Mouse (Mus musculus): ENCODE data around the gene Icam2. TPM values are rescaled to one million over a fixed set of nuclear protein-coding genes. Genes with fewer than 3 reads are reported as not detected.

Gene Icam2
- total RNA-seq, 2 experiments from 2014 or later: 4.8 to 5.6 TPM

Other genes with a start within 250 kb of the Icam2 start
- 1 to 10 TPM in 1 of 2 experiments, not detected in 1; 1.5 TPM for gene Gm10840, start 227.2 kb downstream of the Icam2 start, total RNA-seq (2021)
- 10 to 100 TPM; 79.4 to 89.1 TPM for gene Limd2, start 227.2 kb downstream of the Icam2 start, total RNA-seq (2021)
- 10 to 100 TPM; 27.5 to 28.2 TPM for gene Strada, start 185.9 kb downstream of the Icam2 start, total RNA-seq (2021)
- gene Ccdc47, start 171.7 kb downstream of the Icam2 start, total RNA-seq (2021): 10 to 100 TPM; 77.3 to 85.3 TPM
- 10 to 100 TPM; 67.9 to 72.7 TPM for gene Ddx42, start 171.1 kb downstream of the Icam2 start, total RNA-seq (2021)
- 10 to 100 TPM; 31.0 to 32.8 TPM for gene Ftsj3, start 132.0 kb downstream of the Icam2 start, total RNA-seq (2021)
- 100 to 1,000 TPM; 127 to 134 TPM for gene Psmc5, start 131.9 kb downstream of the Icam2 start, total RNA-seq (2021)
- gene Smarcd2, start 115.1 kb downstream of the Icam2 start, total RNA-seq (2021): 10 to 100 TPM; 13.8 to 14.1 TPM
- under 1 TPM; 0.21 to 0.22 TPM for gene Tcam1, start 111.4 kb downstream of the Icam2 start, total RNA-seq (2021)
- gene Gh, start 86.2 kb downstream of the Icam2 start, total RNA-seq (2021): not detected
- under 1 TPM; 0.58 to 0.79 TPM for gene Cd79b, start 73.3 kb downstream of the Icam2 start, total RNA-seq (2021)
- under 1 TPM; 0.09 to 0.34 TPM for gene Scn4a, start 34.8 kb downstream of the Icam2 start, total RNA-seq (2021)
- gene Prr29, start 22.6 kb downstream of the Icam2 start, total RNA-seq (2021): not detected
- 1 to 10 TPM; 7.6 to 9.5 TPM for gene Ern1, start 99.8 kb upstream of the Icam2 start, total RNA-seq (2021)
- 10 to 100 TPM; 86.8 to 91.8 TPM for gene Tex2, start 225.3 kb upstream of the Icam2 start, total RNA-seq (2021)